Mouse (Mus musculus) adipocyte (in vitro differentiated cells): Measurements from ENCODE around the gene Foxn1.
A peak's percentile ranks its signal among the peaks of the same experiment; 100 is the strongest.

ENCODE experiments used
- DNase-seq: peaks from one replicate; pipeline ENCODE4 v3.0.0-alpha.2; 2016; ENCODE audit warnings: low spot score

Foxn1 gene

DNA sequence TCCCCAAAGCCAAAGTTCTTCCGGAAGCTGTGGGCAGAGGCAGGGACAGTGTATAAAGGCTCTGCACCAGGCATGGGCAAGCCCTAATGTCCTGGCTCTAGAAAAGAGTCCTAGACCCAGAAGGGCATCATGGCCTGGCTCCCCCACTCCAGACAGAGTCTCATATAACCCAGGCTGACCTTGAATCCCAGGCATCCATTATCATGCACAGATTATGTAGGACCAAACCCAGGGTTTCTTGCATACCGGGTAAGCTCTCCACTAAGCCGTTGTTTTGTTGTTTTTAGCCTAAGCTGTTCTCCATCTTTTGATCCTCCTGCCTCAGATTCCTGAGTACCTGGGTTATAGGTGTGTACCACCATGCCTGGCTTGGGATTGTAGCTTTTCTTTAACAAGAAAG is 14.6 kb upstream of the Foxn1 start:
- DNase-seq: no peak

DNA sequence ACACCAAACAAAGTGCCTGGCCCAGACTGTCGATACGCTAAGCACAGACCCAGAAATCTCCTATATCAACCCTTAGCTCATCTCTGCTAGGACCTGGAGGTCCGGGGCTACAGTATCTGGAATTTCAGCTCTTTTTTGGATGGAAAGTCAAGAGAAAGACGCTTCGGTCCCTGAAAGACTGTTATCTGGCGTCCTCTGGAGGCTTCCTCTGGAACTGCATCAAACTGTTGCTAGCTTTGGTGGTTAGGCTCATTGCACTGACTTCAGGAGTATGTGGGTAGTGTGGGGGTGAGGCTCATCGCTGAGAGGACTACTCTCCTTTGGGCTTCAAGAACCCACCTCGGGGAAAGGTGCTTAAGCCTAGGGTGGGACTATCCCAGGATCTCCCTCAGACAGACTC is 13.3 kb upstream of the Foxn1 start:
- DNase-seq: peak; percentile 87

DNA sequence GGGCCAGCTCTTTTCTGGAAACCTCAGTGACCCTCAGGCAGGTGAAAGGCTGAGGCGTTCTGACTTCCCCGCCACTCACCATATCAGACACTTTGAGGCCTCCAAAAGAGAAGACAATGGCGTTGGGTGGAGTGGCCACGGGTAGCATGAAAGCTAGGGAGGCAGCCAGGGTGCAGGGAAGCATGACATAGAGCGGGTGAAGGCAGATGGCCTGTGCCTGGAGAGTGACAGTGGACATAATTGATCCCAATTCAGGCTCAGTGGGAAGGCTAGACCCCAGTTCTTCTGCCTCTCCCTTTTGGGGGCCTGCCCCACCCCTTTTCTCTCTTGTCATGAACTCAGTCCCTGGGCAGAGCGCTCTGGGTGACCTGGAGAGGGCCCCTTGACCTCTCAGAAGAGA is 11.9 kb upstream of the Foxn1 start:
- DNase-seq: no peak

DNA sequence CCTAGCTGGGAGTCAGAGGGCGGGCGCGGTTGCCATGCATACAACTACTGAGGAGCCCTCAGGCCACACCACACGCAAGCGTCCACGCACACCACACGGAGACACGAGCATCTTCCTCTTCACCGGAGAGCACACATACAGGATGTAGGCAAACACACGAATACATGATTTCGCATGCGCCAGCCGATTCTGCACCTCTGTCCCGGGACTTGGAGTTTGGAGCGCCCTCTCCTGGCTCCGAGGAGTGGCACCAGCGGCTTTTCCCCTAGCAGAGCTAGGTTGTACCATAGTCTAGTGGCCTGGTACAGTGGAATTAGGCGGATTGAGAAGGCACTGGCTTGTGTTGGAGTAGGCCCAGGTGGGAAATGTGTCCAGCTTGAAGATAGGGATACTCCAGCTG is 11.0 kb upstream of the Foxn1 start:
- peak; percentile 17 for DNase-seq

DNA sequence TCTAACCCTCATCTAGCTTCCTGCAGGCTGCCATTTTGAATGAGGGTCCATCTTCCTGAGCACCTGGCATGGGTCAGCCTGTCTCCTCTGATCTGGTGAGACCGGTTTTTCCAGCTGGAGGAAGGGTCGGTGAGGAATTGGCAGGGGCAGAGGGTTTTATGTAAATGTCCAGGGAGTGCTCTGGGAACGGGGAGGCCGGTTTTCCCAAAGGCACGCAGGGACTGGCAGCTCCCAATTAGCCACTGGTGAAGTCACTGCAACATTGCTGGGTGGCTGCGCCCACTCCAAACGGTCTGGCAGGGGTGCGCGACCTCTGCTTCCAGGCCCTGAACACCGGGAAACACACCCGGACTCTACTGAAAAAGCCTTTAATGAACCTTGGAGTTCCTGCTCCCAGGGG is 10.6 kb upstream of the Foxn1 start:
- no peak for DNase-seq

DNA sequence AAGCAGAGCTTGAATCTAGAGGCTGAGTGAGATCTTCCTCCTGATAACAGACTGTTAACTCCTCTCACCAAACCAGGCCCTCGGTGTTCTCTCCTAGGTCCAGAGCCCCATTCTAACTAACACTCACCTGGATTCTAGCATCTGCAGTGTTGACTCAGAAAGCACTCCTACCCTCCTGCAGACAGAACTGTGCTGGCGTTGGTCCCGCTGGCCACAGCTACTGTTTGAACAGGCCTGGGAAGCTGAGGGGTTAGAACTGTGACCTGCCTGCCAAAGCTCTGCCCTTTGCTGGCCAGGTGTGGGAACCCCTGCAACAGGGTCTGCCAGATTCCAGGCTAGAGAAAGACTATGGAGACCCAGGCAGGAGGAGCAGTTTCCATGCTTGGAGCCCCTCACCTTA is 6.4 kb upstream of the Foxn1 start:
- DNase-seq: no peak

DNA sequence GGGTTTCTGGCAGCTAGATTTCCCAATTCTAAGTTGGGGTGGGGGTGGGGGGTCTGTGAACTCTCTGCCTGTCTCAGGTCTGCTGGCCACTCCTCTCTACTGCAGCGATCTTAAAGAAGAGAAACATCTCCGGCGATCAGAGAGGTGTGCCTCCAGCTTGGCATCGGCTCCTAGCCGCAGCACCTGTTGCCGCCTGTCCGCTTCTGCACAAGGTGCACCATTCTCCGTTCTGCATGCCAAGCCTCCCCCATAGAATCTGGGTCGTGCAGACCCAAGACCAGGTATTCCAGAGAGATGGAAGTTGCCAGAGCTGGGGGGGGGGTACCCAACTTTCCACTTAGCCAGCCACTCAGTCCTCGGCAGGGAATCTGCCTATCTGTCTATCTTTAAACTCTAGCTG is 582 bp downstream of the Foxn1 start:
- no peak for DNase-seq

DNA sequence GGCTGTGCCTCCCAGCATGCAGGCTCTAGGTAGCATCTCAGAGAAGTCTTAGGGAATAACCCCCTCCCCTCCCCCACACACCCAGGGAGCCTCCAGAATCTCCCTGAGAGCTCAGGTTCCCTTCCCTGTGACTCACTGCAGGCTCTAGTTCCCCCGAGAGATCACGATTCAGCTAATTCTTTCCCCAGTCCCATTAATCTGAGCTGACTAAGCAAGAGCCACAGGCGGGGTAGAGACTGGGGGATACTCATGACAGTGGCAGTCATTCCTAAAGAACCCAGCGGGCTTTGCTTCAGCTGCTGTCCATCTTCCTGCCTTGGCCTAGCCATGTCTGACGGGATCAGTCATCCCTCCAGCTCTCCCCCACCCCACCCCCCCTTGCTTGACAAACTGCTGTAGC is 3.7 kb downstream of the Foxn1 start:
- DNase-seq: no peak

DNA sequence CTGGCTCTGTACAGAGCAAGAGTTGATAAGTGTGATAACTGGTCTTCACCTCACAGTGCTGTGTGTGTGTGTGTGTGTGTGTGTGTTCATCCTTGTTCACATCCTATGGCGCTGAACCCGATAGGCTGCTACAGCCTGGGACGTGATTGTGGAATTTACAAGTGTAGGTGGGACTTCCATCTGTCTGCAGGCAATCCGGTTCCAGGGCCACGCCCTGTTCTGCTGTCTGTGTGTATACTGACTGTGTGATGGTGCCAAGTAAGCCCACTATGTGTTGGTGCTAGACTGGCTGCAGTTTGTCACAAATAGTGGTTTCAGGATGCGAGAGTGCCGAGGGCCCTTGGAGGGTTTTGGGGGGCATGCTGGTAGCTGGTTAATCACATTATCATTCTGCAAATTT is 4.1 kb downstream of the Foxn1 start:
- DNase-seq: no peak

DNA sequence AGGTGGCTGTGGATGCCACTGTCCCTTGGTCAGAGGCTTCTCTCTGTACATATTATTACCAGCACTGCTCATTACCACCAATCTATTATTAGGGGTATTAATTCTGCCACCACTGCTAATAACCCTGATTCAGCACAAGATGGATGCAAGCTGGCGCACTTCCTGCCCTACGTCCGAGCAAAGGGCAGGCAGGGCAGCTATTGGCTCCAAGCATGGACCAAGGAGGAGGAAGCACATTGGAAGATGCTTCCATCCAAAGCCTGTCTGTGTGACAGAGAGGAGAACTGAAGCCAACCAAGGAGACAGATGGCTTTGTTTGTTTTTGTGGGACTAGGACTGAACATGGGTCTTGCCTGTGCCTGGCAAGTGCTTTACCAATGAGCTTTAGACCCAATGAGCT is 5.4 kb downstream of the Foxn1 start:
- no peak for DNase-seq

DNA sequence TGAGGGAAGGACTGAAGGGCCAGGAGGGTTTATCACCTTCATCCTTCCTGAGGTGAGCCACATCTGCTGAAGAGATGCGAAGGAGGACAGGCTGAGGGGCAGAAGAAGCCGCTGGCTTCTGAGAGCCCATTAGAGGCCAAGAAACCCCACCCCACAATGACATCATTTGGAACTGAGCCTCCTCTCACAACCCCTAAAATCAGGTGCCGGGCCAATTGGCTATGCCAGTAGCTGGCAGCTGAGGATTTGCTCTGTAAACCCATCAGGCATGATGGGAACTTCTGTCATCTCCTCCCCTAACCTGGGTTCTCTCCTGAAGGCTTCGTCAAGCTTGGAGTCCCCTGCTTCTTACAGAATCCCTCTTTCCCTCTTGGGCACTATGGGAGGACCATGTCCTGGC is 6.0 kb downstream of the Foxn1 start:
- no peak for DNase-seq

DNA sequence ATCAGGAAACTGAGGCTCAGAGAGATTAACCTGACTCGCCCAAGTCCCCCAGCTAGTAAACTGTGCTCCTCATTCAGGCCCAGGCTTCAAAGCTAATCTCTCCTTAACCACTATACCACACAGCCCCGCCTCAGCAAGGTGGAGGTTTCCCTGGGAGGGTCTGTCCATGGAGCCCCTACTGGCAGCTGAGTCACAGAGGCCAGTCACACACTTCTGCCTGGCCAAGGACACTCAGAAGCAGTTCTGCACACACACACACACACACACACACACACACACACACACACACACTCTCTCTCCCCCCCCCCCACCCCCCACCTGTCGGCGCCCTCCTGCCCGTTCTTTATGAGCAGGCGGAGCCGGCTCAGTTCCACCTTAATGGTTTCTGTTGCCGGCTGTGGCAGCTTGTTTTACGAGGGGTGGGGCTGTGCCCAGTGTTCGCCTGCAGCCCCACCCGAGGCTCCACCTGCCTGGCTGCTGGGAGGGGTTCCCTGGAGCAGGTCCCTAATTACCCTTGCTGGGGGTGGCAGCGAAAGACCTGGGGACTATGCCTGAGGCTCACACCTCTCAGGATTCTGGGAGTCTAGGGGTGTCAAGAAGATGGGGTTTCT is 8.7 kb downstream of the Foxn1 start:
- DNase-seq: no peak

DNA sequence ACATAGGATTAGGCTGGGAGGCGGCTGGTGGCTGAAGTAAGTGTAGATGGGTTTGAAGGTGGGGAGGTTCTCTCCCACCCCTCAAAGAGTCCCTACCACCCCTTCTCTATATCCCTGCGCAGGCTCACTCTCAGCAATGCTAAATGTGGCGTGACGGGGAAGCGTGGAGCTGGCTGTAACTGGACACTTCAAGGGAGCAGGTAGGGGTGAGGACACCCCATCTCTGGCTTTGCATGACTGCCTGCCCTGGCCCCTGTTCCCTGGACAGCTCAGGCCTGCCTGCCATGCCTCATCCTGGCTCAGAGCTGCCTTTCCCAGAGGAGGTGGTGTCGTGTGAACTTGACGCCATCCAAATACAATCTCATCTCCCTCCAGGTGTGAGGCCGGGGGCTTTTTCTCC is 12.2 kb downstream of the Foxn1 start:
- DNase-seq: no peak

DNA sequence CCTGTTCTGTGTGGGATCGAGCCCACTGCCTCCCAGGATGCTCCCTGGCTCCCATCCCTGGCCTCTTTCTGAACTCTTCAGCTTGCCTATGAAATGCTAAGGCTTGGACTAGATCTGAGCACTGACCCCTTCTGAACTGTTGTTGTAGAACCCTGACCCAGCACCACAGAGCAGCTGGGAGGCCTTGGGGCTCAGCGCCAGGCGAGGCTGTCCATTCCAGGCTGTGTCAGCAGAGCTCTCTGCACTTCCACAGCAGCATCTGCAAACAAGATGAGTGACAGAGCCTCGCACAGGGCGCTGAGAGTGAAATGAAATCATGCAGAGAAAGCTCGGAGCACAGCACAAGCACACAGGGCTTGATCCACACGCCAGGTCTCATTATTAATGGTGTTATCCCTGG is 13.7 kb downstream of the Foxn1 start:
- no peak for DNase-seq

DNA sequence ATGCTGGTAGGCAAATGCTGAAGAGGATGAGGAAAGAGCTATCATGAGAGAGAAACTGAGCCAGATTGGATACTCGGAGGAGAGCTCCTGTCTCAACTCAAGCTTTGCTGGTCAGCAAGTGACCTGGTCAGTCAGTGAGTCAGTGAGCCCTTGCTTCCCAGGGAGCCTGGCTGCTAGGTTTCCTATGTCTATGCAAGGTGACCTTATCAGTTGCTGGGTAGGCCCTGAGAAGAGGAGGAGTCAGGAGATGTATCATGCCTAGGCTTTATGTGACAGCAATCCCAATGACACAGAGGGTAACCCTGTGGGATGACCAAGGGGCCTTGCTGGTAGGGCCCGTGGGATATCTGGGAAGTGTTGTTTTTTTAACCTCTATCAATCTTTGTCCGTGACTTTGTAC is 14.2 kb downstream of the Foxn1 start:
- no peak for DNase-seq

DNA sequence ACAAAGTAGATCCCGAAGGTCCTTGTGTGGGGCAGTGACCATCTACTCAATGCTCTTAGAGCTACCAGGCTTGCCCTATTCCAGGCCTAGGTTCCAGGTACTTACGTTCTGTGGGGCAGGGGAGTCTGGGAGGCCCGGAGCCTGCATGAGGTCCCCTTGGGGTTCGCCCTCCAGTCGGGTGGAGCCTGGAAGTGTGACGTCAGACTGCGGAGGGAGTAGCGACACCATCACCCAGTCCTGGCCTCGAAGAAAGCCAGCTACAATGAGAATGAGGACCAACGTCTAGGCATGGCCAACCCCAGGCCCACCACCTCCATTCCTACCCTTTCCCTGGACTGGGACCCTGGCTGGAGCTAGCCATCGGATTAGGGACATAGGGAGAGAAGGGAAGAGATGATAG is 14.6 kb downstream of the Foxn1 start:
- no peak for DNase-seq

DNA sequence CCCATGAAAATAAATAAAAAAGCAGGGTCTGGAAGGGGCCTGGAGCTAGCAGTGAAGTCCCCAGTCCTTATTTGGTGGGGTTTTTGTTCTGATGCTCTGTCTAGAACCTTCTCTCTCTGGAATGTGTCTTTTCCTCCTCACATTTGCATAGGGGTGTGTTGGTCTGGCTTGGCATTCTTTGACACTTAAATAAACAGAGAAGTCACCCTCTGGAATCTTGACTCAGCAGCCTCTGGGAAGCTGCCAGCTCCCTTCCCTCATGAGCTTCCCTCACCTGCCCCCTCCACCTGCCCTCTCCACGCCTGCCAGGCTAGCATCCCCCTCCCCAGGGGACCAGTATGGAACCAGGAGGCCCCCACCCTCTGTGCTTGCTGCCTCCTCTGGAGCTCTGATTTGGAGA is 16.0 kb downstream of the Foxn1 start:
- no peak for DNase-seq

DNA sequence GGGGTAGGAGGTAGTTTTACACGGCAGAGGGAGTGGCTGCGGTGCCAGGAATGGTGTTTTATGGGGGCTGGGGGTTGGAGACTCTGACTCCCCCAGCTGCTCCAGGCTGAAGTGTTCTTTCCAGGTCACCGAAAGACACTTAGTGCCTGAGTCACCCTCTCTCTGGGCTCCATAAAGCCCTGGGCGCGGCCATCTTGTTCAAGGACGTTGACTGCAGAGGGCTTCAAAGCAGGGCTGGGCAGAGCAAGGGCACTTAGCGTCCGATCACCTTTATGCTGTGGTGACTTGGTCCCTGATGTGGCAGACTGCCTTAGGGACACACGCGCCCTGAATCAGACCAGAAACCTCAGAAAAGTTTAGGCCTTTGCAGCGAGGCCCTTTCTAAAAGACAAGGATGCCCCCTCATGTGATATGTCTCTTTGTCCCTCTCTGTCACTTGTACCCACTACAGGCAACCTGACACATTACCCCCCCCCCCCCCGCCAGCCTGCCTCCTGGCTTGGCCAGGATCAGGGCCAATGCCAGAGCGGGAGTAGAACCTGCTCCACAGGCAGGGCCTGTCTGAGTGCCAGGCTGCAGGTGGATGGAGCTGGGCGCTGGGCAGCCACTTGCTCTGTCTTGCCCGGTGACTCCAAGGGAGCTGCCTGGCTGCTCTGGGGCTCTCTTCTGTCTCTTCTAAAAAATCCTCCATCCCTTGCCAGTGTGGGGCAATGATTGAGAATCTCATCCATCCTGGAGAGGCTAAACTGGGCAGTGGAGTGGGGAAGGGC is 18.7 kb downstream of the Foxn1 start:
- DNase-seq: no peak

DNA sequence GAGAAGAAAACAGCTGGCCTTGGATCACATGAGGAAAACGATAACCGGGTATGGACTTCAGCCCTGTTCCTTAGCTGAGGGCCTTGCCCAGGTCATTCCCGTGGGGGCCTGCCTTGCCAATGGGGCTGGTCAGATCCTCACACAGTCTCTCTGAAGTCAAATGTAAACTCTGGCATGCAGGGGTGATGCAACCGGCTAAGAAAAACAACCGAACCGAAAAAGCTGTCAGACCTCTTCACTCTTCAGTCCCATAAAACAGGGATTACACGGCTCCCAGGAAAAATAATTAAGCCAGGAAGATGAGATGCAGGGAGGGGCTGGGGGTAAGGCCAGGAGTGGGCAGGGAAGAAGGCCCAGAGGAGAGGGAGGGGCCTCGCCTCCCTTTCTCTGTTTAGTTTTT is 22.3 kb downstream of the Foxn1 start:
- peak; percentile 70 for DNase-seq

DNA sequence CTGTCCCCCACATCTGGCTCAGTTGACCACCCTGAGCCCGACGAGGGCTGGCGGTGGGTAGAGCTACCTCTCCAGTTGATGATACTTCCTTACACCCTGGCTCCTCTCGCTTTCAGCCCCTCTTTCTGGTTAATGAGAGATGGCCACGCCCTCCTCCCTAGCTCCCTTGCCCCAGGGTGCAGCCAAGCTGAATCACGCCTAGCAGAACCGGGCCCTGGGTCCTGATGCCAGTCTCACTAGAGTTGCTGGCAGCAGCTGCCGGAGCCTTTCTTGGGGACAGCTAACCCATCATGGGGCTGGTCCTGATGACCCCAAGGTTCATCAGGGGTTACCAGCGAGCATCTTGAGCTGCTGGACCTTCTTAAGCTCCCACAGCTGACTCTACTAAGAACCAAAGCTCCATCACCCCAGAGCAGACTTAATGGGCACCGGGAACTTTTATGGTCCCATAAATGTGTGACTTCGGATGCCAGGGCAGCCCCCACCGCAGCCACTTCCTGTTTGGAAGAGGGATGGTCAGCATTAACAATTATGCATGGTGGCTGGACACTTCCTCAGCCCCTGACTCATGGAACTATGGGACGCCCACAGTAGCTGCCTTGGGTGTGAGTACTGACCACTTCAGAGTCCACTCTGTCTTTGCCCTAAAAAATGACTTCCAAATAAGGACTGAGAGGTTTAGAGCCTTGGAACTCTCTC is 22.9 kb downstream of the Foxn1 start:
- DNase-seq: no peak

DNA sequence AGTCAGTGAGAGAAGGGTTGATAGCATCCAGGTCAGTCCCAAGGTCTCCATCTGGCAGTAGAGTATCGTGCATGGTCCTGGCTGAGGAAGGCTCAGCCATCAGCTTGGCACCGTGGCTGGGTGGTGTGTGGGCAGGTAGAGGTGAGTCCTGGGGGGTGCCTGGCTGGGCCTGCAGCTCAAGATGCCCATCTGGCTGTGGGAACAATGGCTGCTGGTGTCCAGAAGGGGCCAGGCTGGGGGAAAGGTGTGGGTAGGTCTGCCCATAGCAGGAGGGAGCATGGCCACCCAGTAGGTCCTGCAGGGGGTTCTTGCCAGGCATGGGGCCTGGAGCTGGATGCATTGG is 25.6 kb downstream of the Foxn1 start:
- no peak for DNase-seq

DNA sequence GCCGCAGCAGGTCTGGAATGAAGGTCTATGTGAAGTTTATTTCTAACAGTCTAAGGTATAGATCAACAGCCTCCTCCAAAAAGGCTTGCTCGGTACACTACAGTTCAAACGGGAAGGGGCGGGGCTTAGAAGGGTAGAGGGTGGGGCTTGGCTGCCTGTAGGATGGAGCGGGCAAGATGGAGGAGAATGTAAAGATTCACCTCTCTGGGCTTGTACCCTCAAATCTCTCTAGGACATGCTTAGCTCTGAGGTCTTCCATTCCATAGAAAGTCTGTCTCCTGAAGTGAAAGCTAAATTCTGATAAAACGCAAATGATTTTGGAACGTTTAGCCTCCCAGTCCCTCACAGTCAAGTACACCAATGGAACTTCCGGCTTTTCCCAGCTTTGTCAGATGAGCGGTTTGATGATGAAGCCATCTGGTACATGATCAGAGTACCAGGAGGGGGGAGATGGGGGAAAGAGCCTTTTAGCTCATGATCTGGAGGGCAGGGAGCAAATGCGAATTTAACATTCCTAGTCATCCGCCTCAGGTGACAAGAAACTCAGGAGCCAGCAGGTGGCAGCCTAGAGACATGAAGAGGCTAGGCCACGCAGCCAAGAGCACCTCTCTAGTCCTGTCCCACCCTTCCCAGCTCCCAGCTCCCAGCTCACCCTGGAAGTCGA is 26.1 kb downstream of the Foxn1 start:
- peak; percentile 78 for DNase-seq

DNA sequence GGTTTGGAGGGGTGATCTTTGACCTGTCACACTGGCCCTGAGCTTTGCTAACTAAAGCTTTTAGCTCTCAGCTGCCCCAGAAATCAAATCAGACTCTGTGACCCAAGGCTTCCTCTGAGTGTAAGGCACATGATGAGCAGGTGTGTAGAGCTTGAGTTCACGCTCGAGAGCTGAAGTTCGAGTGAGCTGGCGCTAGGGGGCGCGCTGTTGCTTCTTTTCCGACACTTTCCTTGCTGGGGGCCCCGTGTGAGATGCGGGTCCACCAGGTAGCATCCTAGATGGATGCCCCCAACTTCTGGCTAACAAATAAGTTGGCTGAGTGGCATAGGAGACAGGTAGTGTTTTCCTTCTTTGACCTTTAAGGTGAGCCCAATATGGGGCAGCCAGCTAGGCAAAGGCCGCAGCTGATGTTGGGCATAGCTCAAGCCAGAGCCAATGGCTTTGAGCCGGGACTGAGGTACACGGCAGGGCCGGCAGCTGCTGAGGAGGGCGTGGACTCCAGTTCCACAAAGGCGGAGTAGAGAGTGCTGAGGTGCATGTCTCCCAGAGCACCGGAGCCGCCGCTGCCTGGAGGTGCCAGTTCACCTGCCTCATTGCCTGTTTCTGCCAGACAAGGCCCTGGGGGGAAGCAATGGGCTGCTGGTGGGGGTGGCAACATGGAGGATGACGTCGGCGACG is 27.9 kb downstream of the Foxn1 start:
- peak; percentile 16 for DNase-seq
